Mouse (Mus musculus) kidney, adult 2 months (tissue): ENCODE measurements around the gene Gm35315. TPM values are rescaled to one million over a fixed set of nuclear protein-coding genes. Genes with fewer than 3 reads are reported as not detected.
"Not testable (repeated sequence)": the region's sequence is repeated elsewhere in the genome, so short reads cannot be mapped to it uniquely, and the experiment has no call there.

Source experiments
- DNase-seq: peaks from one replicate; pipeline ENCODE4 v3.0.0; 2021
- H3K27ac ChIP-seq: fragments of 200-500 bp; 2 replicates; pipeline ENCODE4 v1.5.1; 2012; ENCODE audit warnings: low read depth, low read length, control low read depth, inconsistent platforms; ENCODE audit not compliant: insufficient read depth
- H3K27me3 ChIP-seq: fragments of 200-500 bp; replicated peaks from 2 replicates; pipeline ENCODE4 v1.6.1; 2012; ENCODE audit warnings: mild to moderate bottlenecking, moderate library complexity, low read length, inconsistent platforms; ENCODE audit not compliant: control insufficient read depth, insufficient read depth
- H3K36me3 ChIP-seq: fragments of 200-500 bp; 2 replicates; pipeline ENCODE4 v1.6.1; 2012; ENCODE audit warnings: mild to moderate bottlenecking, moderate library complexity, low read length, inconsistent platforms; ENCODE audit not compliant: control insufficient read depth, insufficient read depth
- H3K4me1 ChIP-seq: fragments of 200-500 bp; 2 replicates; pipeline ENCODE4 v1.6.1; 2011; ENCODE audit warnings: low read length; ENCODE audit not compliant: control insufficient read depth, insufficient read depth
- H3K4me3 ChIP-seq: fragments of 200-500 bp; 2 replicates; pipeline ENCODE4 v1.5.1; 2011; ENCODE audit warnings: mild to moderate bottlenecking, low read depth, low read length, control low read depth; ENCODE audit not compliant: insufficient read depth
- CTCF ChIP-seq: fragments of 200-500 bp; conservative IDR thresholded peaks from 2 replicates; pipeline ENCODE4 v1.5.1; 2011; ENCODE audit warnings: low read depth, mild to moderate bottlenecking, control low read depth, low read length, moderate library complexity, mixed read lengths; ENCODE audit not compliant: insufficient read depth, insufficient read length
- POLR2A ChIP-seq: fragments of 200-500 bp; IDR thresholded peaks from one replicate; pipeline ENCODE4 v1.6.1; 2011; ENCODE audit warnings: low read depth, low read length, control low read depth
- WGBS: fragments of 180-500 bp; shearing (Covaris S2); methylation state at CpG from one replicate; pipeline ENCODE4 v1.1.7; 2018; 5-methylcytosine and 5-hydroxymethylcytosine counted together
- polyA plus RNA-seq: library from polyadenylated mRNA; depleted of rRNA; stranded (reverse); fragments of >200 nt; gene quantifications from 2 replicates; pipeline ENCODE4 v1.2.3, GENCODE M21; 2012; rRNA removed

Gene Gm35315
- polyA plus RNA-seq, 1 experiment: 0.11 TPM

GRCm38 (mm10) chr5:110082961-110083360, 11.3 kb downstream of the Gm35315 start:
- Histone ChIP-seq H3K27ac (no peak overlapping the region), H3K4me3 (no peak overlapping the region), H3K4me1 (no peaks in the 10 kb centered on the region), H3K36me3 (no peaks in the 10 kb centered on the region), H3K27me3 (no peaks in the 10 kb centered on the region)
- DNase-seq: no peak
- TF ChIP-seq POLR2A (no peak), CTCF (no peak)
- WGBS: 80% methylated on average over 4 of the region's 4 CpGs

- not testable (repeated sequence) for H3K27me3 ChIP-seq, H3K36me3 ChIP-seq, DNase-seq, H3K4me1 ChIP-seq, H3K4me3 ChIP-seq, H3K27ac ChIP-seq
- WGBS: 84% methylated on average over 2 of the region's 2 CpGs
Observed at GRCm38 (mm10) chr5:110072413-110072812, 21.8 kb downstream of the Gm35315 start, which contains the start of gene Gm17655. Gene Gm17655, minus strand, starts transcription at chr5:110072513.

- Histone ChIP-seq H3K4me3 (peak overlapping the region; percentile 78), H3K4me1 (no peaks in the 10 kb centered on the region), H3K27me3 (no peaks in the 10 kb centered on the region), H3K27ac (peak overlapping the region; percentile 72), H3K36me3 (no peaks in the 10 kb centered on the region)
- peak; percentile 94 for DNase-seq
- WGBS: 1% methylated on average over 19 of the region's 19 CpGs
- no peak for TF ChIP-seq CTCF
- TF ChIP-seq POLR2A: no peak
Observed at GRCm38 (mm10) chr5:110057637-110058408, 36.4 kb downstream of the Gm35315 start.

Other genes starting within 250 kb of the Gm35315 start
- 1.7 and 18.8 TPM in 2 replicates for gene Gm15446, start 171.0 kb downstream of the Gm35315 start, polyA plus RNA-seq
- 3.5 and 4.6 TPM in 2 replicates for gene Zfp932, start 97.9 kb downstream of the Gm35315 start, polyA plus RNA-seq
- gene Gm17655, start 21.9 kb downstream of the Gm35315 start, polyA plus RNA-seq: 0.07 and 0.67 TPM in 2 replicates
- gene Plcxd1, start 5.5 kb upstream of the Gm35315 start, polyA plus RNA-seq: 1.8 and 2.9 TPM in 2 replicates
- gene Gtpbp6, start 13.8 kb upstream of the Gm35315 start, polyA plus RNA-seq: 50.6 and 65.8 TPM in 2 replicates
- 0.49 and 0.74 TPM in 2 replicates for gene Zfp605, start 15.7 kb upstream of the Gm35315 start, polyA plus RNA-seq
- gene Chfr, start 41.4 kb upstream of the Gm35315 start, polyA plus RNA-seq: 23.2 and 23.5 TPM in 2 replicates
- 7.8 and 8.6 TPM in 2 replicates for gene Golga3, start 82.3 kb upstream of the Gm35315 start, polyA plus RNA-seq
- 7.5 and 8.6 TPM in 2 replicates for gene Ankle2, start 136.6 kb upstream of the Gm35315 start, polyA plus RNA-seq
- gene Pgam5, start 175.5 kb upstream of the Gm35315 start, polyA plus RNA-seq: 17.0 and 18.1 TPM in 2 replicates
- 73.1 and 83.7 TPM in 2 replicates for gene Pxmp2, start 191.8 kb upstream of the Gm35315 start, polyA plus RNA-seq
- 1.7 and 2.0 TPM in 2 replicates for gene Pole, start 191.9 kb upstream of the Gm35315 start, polyA plus RNA-seq
- gene P2rx2, start 248.8 kb upstream of the Gm35315 start, polyA plus RNA-seq: 0.59 and 0.90 TPM in 2 replicates